Mouse (Mus musculus): ENCODE measurements at regions not wholly inside any gene's neighbourhood (a gene's known extent, or its start where the extent isn't known, plus 50 kb on each side); places are given as distances from the start of the nearest gene placed in this dataset.
A peak's percentile ranks its signal among the peaks of the same experiment; 100 is the strongest.

GRCm38 (mm10) chr5:39960981-39961380 is 205.7 kb upstream of the Hs3st1 start:
- 0 out of 2 replicates have a peak, but pooled peaks have one; percentile 15 for TF ChIP-seq CTCF (IDR thresholded peaks at IDR 0.05; ENCODE audit: low read depth, low read length)
- no peak for TF ChIP-seq POLR2A (IDR thresholded peaks at IDR 0.05; ENCODE audit: extremely low read depth, insufficient read depth, low read length)
- peak; percentile 21 for DNase-seq (ENCODE audit: extremely low read depth, low read depth, low spot score)
- Histone ChIP-seq H3K4me3 (ENCODE audit: insufficient read depth, low read depth, low read length) (no peak overlapping the region), H3K36me3 (ENCODE audit: control insufficient read depth, insufficient read depth, low read length) (no peaks in the 10 kb centered on the region), H3K27me3 (ENCODE audit: control insufficient read depth, insufficient read depth, low read length) (no peaks in the 10 kb centered on the region), H3K79me2 (ENCODE audit: control insufficient read depth, insufficient read depth, low read length) (no peaks in the 10 kb centered on the region), H3K27ac (replicated peaks; ENCODE audit: insufficient read depth, low read depth, low read length) (no peak overlapping the region), H3K9ac (ENCODE audit: low read depth, low read length) (no peak overlapping the region), H3K4me1 (ENCODE audit: control insufficient read depth, insufficient read depth, low read length) (no peaks in the 10 kb centered on the region)
- WGBS, result 32% methylated on average over 4 of the region's 4 CpGs

- Histone ChIP-seq H3K27ac (replicated peaks; ENCODE audit: insufficient read depth, low read depth, low read length) (no peak overlapping the region), H3K9ac (ENCODE audit: low read depth, low read length) (no peak overlapping the region), H3K27me3 (ENCODE audit: control insufficient read depth, insufficient read depth, low read length) (no peaks in the 10 kb centered on the region), H3K36me3 (ENCODE audit: control insufficient read depth, insufficient read depth, low read length) (no peaks in the 10 kb centered on the region), H3K4me3 (ENCODE audit: insufficient read depth, low read depth, low read length) (no peak overlapping the region), H3K79me2 (ENCODE audit: control insufficient read depth, insufficient read depth, low read length) (no peaks in the 10 kb centered on the region), H3K4me1 (ENCODE audit: control insufficient read depth, insufficient read depth, low read length) (no peaks in the 10 kb centered on the region)
- 74% methylated on average over 2 of the region's 2 CpGs for WGBS
- DNase-seq (ENCODE audit: extremely low read depth, low read depth, low spot score), result no peak
- no peak for TF ChIP-seq CTCF (IDR thresholded peaks at IDR 0.05; ENCODE audit: low read depth, low read length)
- no peak for TF ChIP-seq POLR2A (IDR thresholded peaks at IDR 0.05; ENCODE audit: extremely low read depth, insufficient read depth, low read length)
These were observed 180.3 kb upstream of the Hs3st1 start for GRCm38 (mm10) chr5:39935564-39935963.

- no peak overlapping the region for H3K27ac ChIP-seq (replicated peaks; ENCODE audit: insufficient read depth, low read depth, low read length)
- no peak for DNase-seq (ENCODE audit: extremely low read depth, low read depth, low spot score)
- no peaks in the 10 kb centered on the region for H3K4me1 ChIP-seq (ENCODE audit: control insufficient read depth, insufficient read depth, low read length)
- no peak for TF ChIP-seq POLR2A (IDR thresholded peaks at IDR 0.05; ENCODE audit: extremely low read depth, insufficient read depth, low read length)
- no peaks in the 10 kb centered on the region for H3K79me2 ChIP-seq (ENCODE audit: control insufficient read depth, insufficient read depth, low read length)
- no peak overlapping the region for H3K4me3 ChIP-seq (ENCODE audit: insufficient read depth, low read depth, low read length)
- no peaks in the 10 kb centered on the region for H3K27me3 ChIP-seq (ENCODE audit: control insufficient read depth, insufficient read depth, low read length)
- no peak overlapping the region for H3K9ac ChIP-seq (ENCODE audit: low read depth, low read length)
- WGBS, result 81% methylated on average over 2 of the region's 2 CpGs
- H3K36me3 ChIP-seq (ENCODE audit: control insufficient read depth, insufficient read depth, low read length), result no peaks in the 10 kb centered on the region
These were observed 176.6 kb upstream of the Hs3st1 start for GRCm38 (mm10) chr5:39931890-39932289.

DNA sequence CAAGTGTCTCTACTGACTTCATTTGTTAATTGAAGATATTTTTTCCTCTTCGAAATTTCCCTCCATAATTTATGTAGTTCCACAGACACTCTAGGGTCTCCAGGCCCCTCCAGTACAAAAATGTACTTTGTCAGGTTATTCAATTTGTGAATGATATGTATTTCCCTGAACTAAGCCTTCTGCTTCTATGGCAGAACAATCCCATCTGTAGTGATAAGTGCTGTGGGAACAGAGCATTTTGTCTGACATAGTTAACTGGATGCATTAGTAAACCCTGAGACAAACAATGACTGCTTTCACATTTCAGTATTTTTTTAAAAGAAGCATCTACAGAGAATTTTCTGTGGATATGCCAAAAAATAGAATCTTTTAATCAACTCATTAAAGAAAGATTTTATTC is 154.1 kb upstream of the Hs3st1 start:
- Histone ChIP-seq H3K79me2 (ENCODE audit: control insufficient read depth, insufficient read depth, low read length) (no peaks in the 10 kb centered on the region), H3K4me1 (ENCODE audit: control insufficient read depth, insufficient read depth, low read length) (no peaks in the 10 kb centered on the region), H3K4me3 (ENCODE audit: insufficient read depth, low read depth, low read length) (no peak overlapping the region), H3K36me3 (ENCODE audit: control insufficient read depth, insufficient read depth, low read length) (no peaks in the 10 kb centered on the region), H3K27me3 (ENCODE audit: control insufficient read depth, insufficient read depth, low read length) (no peaks in the 10 kb centered on the region), H3K27ac (replicated peaks; ENCODE audit: insufficient read depth, low read depth, low read length) (no peak overlapping the region), H3K9ac (ENCODE audit: low read depth, low read length) (no peak overlapping the region)
- no peak for TF ChIP-seq POLR2A (IDR thresholded peaks at IDR 0.05; ENCODE audit: extremely low read depth, insufficient read depth, low read length)
- no peak for TF ChIP-seq CTCF (IDR thresholded peaks at IDR 0.05; ENCODE audit: low read depth, low read length)
- WGBS, result 71% methylated on average over 1 of the region's 1 CpGs
- no peak for DNase-seq (ENCODE audit: extremely low read depth, low read depth, low spot score)

DNA sequence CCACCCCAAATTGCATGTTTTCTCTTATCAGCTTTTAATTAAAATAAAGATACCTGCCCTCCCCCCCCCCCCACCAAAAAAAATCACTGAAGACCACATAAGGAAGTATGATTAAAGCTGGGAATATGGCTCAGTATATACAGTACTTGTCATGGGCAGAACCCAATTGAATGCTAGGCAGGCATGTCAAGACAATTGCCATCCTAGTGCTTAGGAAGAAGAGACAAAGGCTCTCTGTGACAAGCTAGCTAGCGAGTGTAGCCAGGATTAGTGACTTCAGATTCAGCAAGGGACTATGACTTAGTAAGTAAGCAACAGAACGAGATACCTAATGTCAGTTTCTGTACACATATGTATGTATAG is 116.4 kb upstream of the Hs3st1 start:
- TF ChIP-seq CTCF (IDR thresholded peaks at IDR 0.05; ENCODE audit: low read depth, low read length) (no peak), POLR2A (IDR thresholded peaks at IDR 0.05; ENCODE audit: extremely low read depth, insufficient read depth, low read length) (no peak)
- no peak for DNase-seq (ENCODE audit: extremely low read depth, low read depth, low spot score)
- Histone ChIP-seq H3K79me2 (ENCODE audit: control insufficient read depth, insufficient read depth, low read length) (no peaks in the 10 kb centered on the region), H3K27ac (replicated peaks; ENCODE audit: insufficient read depth, low read depth, low read length) (no peak overlapping the region), H3K9ac (ENCODE audit: low read depth, low read length) (no peak overlapping the region), H3K4me3 (ENCODE audit: insufficient read depth, low read depth, low read length) (no peak overlapping the region), H3K27me3 (ENCODE audit: control insufficient read depth, insufficient read depth, low read length) (no peaks in the 10 kb centered on the region), H3K36me3 (ENCODE audit: control insufficient read depth, insufficient read depth, low read length) (no peaks in the 10 kb centered on the region), H3K4me1 (ENCODE audit: control insufficient read depth, insufficient read depth, low read length) (no peaks in the 10 kb centered on the region)
- WGBS, result 76% methylated on average over 2 of the region's 2 CpGs

DNA sequence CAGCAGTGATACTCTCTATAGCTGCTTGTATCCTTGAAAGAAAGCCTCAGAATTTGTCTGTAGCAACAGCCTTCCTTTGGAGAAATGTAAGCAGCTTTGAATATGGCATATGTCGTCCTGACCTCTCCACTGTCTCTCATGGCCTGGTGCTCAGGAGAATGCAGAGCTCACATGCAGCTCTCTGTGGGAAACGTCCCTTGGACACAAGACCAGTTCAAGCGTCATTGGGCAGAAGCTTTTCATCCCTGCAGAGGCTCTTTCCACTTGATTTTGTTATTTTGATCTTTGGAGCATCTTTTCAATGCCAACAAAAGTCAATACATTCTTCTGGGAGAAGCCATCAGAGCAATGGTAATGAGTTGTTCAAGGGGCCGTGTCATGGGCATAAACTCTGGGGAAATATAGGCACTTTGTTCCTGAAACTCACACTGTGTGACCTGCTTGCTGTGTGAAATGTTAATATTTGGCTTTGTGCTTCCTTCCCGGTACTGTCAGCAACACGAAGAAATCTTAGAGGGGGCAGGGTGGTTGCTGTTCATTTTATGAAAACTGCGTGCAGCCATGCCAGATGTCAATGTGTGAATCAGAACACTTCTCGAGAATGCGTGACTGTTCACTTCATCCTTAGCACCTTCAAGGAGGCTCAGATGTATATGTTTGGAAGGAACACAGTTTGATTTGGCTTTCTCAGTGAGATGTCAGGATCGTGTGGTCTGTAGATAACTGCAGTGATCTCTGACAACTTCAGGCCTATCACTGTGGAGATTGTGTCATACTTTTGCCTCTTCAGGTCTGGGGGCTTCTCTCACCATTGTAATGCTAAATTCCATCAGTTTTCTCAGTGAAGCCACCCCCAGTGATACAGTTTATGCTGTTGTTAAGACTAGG is 115.8 kb upstream of the Hs3st1 start:
- no peak overlapping the region for H3K9ac ChIP-seq (ENCODE audit: low read depth, low read length)
- TF ChIP-seq POLR2A (IDR thresholded peaks at IDR 0.05; ENCODE audit: extremely low read depth, insufficient read depth, low read length), result no peak
- H3K36me3 ChIP-seq (ENCODE audit: control insufficient read depth, insufficient read depth, low read length), result no peaks in the 10 kb centered on the region
- WGBS, result 77% methylated on average over 10 of the region's 10 CpGs
- H3K27ac ChIP-seq (replicated peaks; ENCODE audit: insufficient read depth, low read depth, low read length), result no peak overlapping the region
- no peaks in the 10 kb centered on the region for H3K27me3 ChIP-seq (ENCODE audit: control insufficient read depth, insufficient read depth, low read length)
- H3K4me3 ChIP-seq (ENCODE audit: insufficient read depth, low read depth, low read length), result no peak overlapping the region
- no peaks in the 10 kb centered on the region for H3K79me2 ChIP-seq (ENCODE audit: control insufficient read depth, insufficient read depth, low read length)
- DNase-seq (ENCODE audit: extremely low read depth, low read depth, low spot score), result no peak
- no peaks in the 10 kb centered on the region for H3K4me1 ChIP-seq (ENCODE audit: control insufficient read depth, insufficient read depth, low read length)

All from liver, adult 2 months (tissue).